Mouse (Mus musculus): Measurements from ENCODE around the gene Psat1. TPM values are rescaled to one million over a fixed set of nuclear protein-coding genes. Genes with fewer than 3 reads are reported as not detected.

The Psat1 gene
- polyA plus RNA-seq, 1 experiment from 2014 or later, result 57.3 TPM

GRCm38 (mm10) chr19:15866126-15866525 is 81.0 kb downstream of the Psat1 start:
- H3K4me3 ChIP-seq (ENCODE audit: low read depth, low read length), result no peak overlapping the region
- TF ChIP-seq EP300 (IDR thresholded peaks at IDR 0.05; ENCODE audit: low read depth) (no peak), CTCF (IDR thresholded peaks at IDR 0.05; ENCODE audit: low read depth) (no peak)
- H3K27ac ChIP-seq (ENCODE audit: low read depth), result no peak overlapping the region
- no peaks in the 10 kb centered on the region for H3K9me3 ChIP-seq (ENCODE audit: low read length)
- 81% methylated on average over 1 of the region's 1 CpGs for WGBS (ENCODE audit: insufficient replicate concordance)
- ATAC-seq, result no peak
- no peaks in the 10 kb centered on the region for H3K4me1 ChIP-seq (ENCODE audit: insufficient read depth)
- no peaks in the 10 kb centered on the region for H3K27me3 ChIP-seq (ENCODE audit: insufficient read depth, low read length)
- DNase-seq, result no peak
- no peak overlapping the region for H3K4me2 ChIP-seq (ENCODE audit: low read depth, low read length)
- no peak overlapping the region for H3K9ac ChIP-seq (replicated peaks)
- no peaks in the 10 kb centered on the region for H3K36me3 ChIP-seq (replicated peaks; ENCODE audit: insufficient read depth, low read length)

- DNase-seq, result no peak
- Histone ChIP-seq H3K4me3 (ENCODE audit: low read depth, low read length) (no peak overlapping the region), H3K9ac (replicated peaks) (no peak overlapping the region), H3K9me3 (ENCODE audit: low read length) (no peaks in the 10 kb centered on the region), H3K27ac (ENCODE audit: low read depth) (no peak overlapping the region), H3K4me2 (ENCODE audit: low read depth, low read length) (no peak overlapping the region), H3K27me3 (ENCODE audit: insufficient read depth, low read length) (no peaks in the 10 kb centered on the region), H3K4me1 (ENCODE audit: insufficient read depth) (no peaks in the 10 kb centered on the region), H3K36me3 (replicated peaks; ENCODE audit: insufficient read depth, low read length) (no peaks in the 10 kb centered on the region)
- ATAC-seq, result no peak
- TF ChIP-seq CTCF (IDR thresholded peaks at IDR 0.05; ENCODE audit: low read depth) (no peak), EP300 (IDR thresholded peaks at IDR 0.05; ENCODE audit: low read depth) (no peak)
These were observed 81.7 kb downstream of the Psat1 start for GRCm38 (mm10) chr19:15865431-15865830.

- TF ChIP-seq EP300 (IDR thresholded peaks at IDR 0.05; ENCODE audit: low read depth) (no peak), CTCF (IDR thresholded peaks at IDR 0.05; ENCODE audit: low read depth) (no peak)
- no peak overlapping the region for H3K4me2 ChIP-seq (ENCODE audit: low read depth, low read length)
- no peak for ATAC-seq
- no peaks in the 10 kb centered on the region for H3K36me3 ChIP-seq (replicated peaks; ENCODE audit: insufficient read depth, low read length)
- H3K9ac ChIP-seq (replicated peaks), result no peak overlapping the region
- H3K27ac ChIP-seq (ENCODE audit: low read depth), result no peak overlapping the region
- DNase-seq, result no peak
- no peaks in the 10 kb centered on the region for H3K27me3 ChIP-seq (ENCODE audit: insufficient read depth, low read length)
- 85% methylated on average over 2 of the region's 2 CpGs for WGBS (ENCODE audit: insufficient replicate concordance)
- no peaks in the 10 kb centered on the region for H3K4me1 ChIP-seq (ENCODE audit: insufficient read depth)
- no peak overlapping the region for H3K4me3 ChIP-seq (ENCODE audit: low read depth, low read length)
- no peaks in the 10 kb centered on the region for H3K9me3 ChIP-seq (ENCODE audit: low read length)
These were observed 83.0 kb downstream of the Psat1 start for GRCm38 (mm10) chr19:15864129-15864528.

- no peak overlapping the region for H3K27ac ChIP-seq (ENCODE audit: low read depth)
- H3K36me3 ChIP-seq (replicated peaks; ENCODE audit: insufficient read depth, low read length), result no peaks in the 10 kb centered on the region
- 55% methylated on average over 5 of the region's 5 CpGs for WGBS (ENCODE audit: insufficient replicate concordance)
- no peak for DNase-seq
- TF ChIP-seq CTCF (IDR thresholded peaks at IDR 0.05; ENCODE audit: low read depth) (no peak), EP300 (IDR thresholded peaks at IDR 0.05; ENCODE audit: low read depth) (no peak)
- no peak overlapping the region for H3K4me2 ChIP-seq (ENCODE audit: low read depth, low read length)
- no peaks in the 10 kb centered on the region for H3K27me3 ChIP-seq (ENCODE audit: insufficient read depth, low read length)
- no peaks in the 10 kb centered on the region for H3K4me1 ChIP-seq (ENCODE audit: insufficient read depth)
- H3K9me3 ChIP-seq (ENCODE audit: low read length), result no peaks in the 10 kb centered on the region
- no peak for ATAC-seq
- H3K4me3 ChIP-seq (ENCODE audit: low read depth, low read length), result no peak overlapping the region
- no peak overlapping the region for H3K9ac ChIP-seq (replicated peaks)
These were observed 91.8 kb downstream of the Psat1 start for GRCm38 (mm10) chr19:15855379-15855778.

Other genes with a start within 250 kb of the Psat1 start
- gene Cep78, start 37.7 kb upstream of the Psat1 start, polyA plus RNA-seq (2015; fragmentation: Nextera tagmentation; extraction: Ambion mirVana), result 3.8 and 4.8 TPM in 2 replicates
- gene Gnaq, start 185.5 kb upstream of the Psat1 start, polyA plus RNA-seq (2015; fragmentation: Nextera tagmentation; extraction: Ambion mirVana), result 4.9 and 5.3 TPM in 2 replicates